Mouse (Mus musculus): ENCODE results near the gene Vwf. TPM values are rescaled to one million over a fixed set of nuclear protein-coding genes. Genes with fewer than 3 reads are reported as not detected.

Vwf gene
- 10 to 100 TPM; 12.5 to 15.3 TPM for total RNA-seq (2021)
- long read RNA-seq, experiment 1, full-length matches to known transcripts, result 3 of 10 reads
- long read RNA-seq, experiment 1, partial matches to known transcripts, result 5 of 10 reads
- long read RNA-seq, experiment 1, other reads (novel, unspliced or antisense), result 2 of 10 reads
- long read RNA-seq, experiment 2, full-length matches to known transcripts, result 3 of 13 reads
- long read RNA-seq, experiment 2, partial matches to known transcripts, result 9 of 13 reads
- long read RNA-seq, experiment 2, other reads (novel, unspliced or antisense), result 1 of 13 reads

DNA sequence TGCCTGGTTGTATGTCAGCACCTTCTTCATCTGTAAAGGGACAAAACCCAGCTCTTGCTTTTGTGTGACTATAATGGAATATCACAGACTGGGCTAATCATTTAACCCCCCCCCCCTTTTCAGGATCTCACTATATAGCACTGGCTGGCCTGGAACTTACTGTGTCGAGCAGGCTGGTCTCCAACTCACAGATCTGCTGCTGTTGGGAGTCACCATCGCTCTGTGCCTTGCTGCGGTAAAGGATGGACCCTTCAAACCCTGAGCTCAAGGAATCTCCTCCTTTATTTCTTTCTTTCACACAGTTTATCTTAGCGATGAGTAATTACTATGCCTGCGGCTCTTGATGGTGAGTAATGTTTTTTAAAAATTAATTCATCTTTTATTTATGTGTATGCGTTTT, at the start of gene Vwf:
Gene Vwf, plus strand, starts transcription at position 301 of the 400 bp plus-strand sequence.
- no peak within 1 kb of the TSS for H3K4me3 ChIP-seq
- DNase-seq, result no peak
- intact Hi-C loops (cut with DNase I), result no loop called here
- no peak within 1 kb of the TSS for H3K27ac ChIP-seq
- no peak for TF ChIP-seq CTCF (IDR thresholded peaks at IDR 0.05)

DNA sequence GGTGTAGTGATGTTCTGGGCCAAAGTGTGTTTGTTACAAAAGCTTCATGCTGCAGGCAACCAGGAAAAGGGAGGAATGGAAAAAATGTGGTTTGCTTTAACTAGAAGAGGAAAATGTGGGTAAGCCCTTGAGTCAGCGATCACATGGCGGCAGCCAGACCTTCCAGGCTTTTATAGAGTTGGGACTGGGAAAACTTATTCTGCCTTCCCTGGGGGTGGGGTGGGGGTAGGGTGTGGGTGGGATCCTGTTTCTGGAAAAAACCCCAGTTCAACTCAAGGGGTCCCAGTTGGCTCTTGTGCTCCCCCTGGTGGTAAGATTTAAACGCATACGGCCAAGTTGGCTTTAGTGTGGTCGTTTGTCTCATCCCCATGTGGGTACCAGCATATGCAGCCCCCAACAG, 48.5 kb upstream of the Vwf start:
- intact Hi-C loops (cut with DNase I), result loop anchor here (5.0 kb wide), 1 partner anchor 104 kb away; no protein-coding TSS in a partner anchor
- TF ChIP-seq CTCF (IDR thresholded peaks at IDR 0.05), result peak; percentile 68
- DNase-seq, result peak; percentile 65
- peak overlapping the region; percentile 70 for H3K27ac ChIP-seq
- no peak overlapping the region for H3K4me3 ChIP-seq

DNA sequence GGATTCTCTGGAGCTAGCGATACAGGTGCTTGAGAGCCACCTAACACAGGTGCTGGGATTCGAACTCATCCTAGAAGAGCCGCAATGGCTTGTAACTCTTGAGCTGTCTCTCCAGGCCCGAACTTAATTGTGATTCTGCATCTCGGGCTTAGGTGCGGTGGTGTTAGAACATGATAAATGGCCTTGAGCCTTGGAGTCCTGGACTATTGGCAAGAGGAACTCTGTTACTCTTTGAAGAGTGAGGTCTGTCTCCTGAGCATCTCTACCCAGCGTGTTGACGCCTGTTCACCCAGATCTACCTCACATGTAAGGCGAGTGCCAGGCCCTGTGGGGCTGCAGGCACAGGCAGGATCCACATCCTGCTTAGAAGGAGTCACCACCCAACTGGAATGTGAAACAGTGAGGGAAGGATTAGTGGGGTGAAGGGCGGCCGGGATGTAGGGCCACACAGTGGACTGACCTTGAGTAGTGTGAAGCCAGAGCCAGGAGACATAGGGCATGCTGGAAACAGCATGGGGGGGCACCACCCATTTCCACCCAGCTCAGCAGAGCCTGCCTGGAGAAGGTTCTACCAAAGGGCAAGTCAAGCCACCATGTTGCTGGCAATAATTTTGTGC, 43.3 kb upstream of the Vwf start:
- Histone ChIP-seq H3K27ac (no peak overlapping the region), H3K4me3 (no peak overlapping the region)
- no peak for DNase-seq
- intact Hi-C loops (cut with DNase I), result no loop called here
- no peak for TF ChIP-seq CTCF (IDR thresholded peaks at IDR 0.05)

DNA sequence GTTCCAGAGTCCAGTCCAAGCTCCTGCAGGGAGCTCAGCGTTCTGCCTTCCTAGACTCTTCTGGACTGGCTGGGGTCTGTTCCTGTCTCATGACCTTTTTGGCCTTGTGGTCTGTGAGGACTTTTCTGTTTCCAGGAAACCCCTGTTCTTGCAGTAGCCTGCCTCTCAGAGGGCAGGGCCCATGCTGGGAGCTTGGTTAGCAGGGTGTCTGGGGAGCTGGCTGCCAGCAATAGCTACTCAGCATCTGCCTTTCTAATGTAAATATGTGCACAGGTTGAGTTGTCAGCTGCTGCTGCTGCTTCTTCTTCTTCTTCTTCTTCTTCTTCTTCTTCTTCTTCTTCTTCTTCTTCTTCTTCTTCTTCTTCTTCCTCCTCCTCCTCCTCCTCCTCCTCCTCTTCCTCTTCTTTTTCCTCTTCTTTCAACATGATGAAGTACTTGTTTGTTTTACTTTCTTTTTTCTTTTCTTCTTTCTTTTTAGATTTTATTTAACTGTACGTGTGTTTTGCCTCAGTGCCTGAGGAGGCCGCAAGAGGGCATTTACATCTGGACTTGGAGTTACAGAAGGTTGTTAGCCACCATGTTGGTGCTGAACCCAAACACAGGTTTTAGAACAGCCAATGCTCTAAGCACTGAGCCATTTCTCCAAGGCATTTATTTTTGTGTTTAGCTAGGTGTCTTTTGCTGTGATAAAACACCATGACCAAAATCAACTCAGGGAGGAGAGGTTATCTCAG, 41.8 kb upstream of the Vwf start:
- DNase-seq, result no peak

DNA sequence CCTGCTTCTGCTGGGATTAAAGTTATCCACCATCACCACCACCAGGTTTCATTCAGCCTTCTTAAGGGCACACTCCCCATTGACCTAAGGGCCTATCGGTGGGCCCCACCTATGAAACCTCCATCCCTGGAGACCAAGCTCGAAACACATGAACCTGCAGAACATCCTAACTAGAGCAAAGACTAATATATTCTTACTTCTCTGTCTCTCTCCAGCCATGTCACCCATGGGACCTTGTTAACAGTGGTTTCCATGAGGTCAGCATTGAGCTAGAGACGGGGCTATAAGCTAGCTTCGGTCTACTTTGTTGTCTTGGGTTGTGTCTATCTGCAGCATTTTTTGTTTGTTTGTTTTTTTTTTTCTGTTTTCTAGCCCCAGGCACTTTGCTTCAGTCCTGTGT, 40.1 kb upstream of the Vwf start:
- no peak for DNase-seq
- TF ChIP-seq CTCF (IDR thresholded peaks at IDR 0.05), result no peak
- intact Hi-C loops (cut with DNase I), result no loop called here
- H3K27ac ChIP-seq, result no peak overlapping the region
- H3K4me3 ChIP-seq, result no peak overlapping the region

More for the DNA sequence above, 41.8 kb upstream of the Vwf start:
- intact Hi-C loops (cut with DNase I), result no loop called here
- Histone ChIP-seq H3K4me3 (no peak overlapping the region), H3K27ac (no peak overlapping the region)
- no peak for TF ChIP-seq CTCF (IDR thresholded peaks at IDR 0.05)

DNA sequence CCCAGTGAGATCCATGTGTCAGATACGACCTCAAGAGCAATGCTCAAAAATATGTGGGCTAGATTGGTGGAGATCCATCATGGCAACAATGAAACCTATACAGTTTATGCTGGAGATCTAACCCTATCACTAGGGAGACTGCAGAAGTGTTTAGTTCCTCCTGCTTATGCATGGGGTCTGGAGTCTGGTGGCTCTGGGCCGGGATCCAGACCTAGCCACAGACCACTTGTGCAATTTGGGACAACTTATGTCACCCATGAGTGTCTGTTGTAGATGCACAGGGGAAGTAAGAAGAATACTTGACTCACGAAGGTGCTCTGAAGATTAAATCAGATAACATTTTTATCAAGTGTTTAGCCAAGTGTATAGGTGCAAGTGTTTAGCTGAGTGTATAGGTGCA, 36.8 kb upstream of the Vwf start:
- no peak for TF ChIP-seq CTCF (IDR thresholded peaks at IDR 0.05)
- intact Hi-C loops (cut with DNase I), result no loop called here

DNA sequence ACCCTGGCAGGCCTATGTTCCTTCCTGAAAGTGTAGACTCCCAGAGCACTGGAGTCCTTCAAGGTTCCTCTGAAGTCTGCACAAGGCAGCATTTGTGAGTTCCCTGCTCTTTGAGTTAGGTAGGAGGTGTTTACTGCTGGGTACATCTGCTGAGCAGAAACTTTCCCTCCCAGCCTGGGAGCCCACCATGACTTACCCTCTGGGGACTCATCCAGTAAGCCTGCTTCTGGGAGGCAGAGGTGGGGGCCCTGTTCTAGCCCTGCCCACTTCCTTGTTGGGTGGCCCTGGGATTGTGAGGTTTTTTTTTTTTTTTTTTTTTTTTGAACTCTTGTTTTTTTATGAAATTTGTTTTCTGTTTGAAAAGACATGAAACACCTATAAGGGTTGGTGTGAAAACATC, 35.9 kb upstream of the Vwf start:
- no peak for TF ChIP-seq CTCF (IDR thresholded peaks at IDR 0.05)
- H3K4me3 ChIP-seq, result no peak overlapping the region
- no peak overlapping the region for H3K27ac ChIP-seq
- no peak for DNase-seq
- intact Hi-C loops (cut with DNase I), result no loop called here

More for the DNA sequence above, 36.8 kb upstream of the Vwf start:
- H3K4me3 ChIP-seq, result no peak overlapping the region
- no peak for DNase-seq
- no peak overlapping the region for H3K27ac ChIP-seq

DNA sequence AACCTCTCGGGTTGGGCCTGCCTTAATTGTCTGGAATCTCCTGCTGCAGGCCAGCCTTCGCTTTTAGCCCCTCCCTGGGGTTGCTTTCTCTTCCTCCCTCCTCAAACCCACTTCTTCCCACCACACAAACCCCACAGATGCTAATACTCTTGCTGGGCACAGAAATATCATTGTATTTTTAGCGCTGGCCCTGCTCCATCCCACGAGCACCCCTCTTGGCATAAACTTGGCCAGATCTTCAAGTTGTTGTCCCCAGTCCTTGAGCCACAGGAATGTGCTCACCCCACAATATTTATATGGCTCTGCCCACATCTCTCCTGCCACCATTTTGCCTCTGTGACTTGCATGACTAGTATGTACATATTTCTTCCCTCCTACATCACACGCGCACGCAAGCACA, 35.4 kb upstream of the Vwf start:
- Histone ChIP-seq H3K4me3 (no peak overlapping the region), H3K27ac (no peak overlapping the region)
- DNase-seq, result no peak
- intact Hi-C loops (cut with DNase I), result no loop called here
- TF ChIP-seq CTCF (IDR thresholded peaks at IDR 0.05), result no peak

DNA sequence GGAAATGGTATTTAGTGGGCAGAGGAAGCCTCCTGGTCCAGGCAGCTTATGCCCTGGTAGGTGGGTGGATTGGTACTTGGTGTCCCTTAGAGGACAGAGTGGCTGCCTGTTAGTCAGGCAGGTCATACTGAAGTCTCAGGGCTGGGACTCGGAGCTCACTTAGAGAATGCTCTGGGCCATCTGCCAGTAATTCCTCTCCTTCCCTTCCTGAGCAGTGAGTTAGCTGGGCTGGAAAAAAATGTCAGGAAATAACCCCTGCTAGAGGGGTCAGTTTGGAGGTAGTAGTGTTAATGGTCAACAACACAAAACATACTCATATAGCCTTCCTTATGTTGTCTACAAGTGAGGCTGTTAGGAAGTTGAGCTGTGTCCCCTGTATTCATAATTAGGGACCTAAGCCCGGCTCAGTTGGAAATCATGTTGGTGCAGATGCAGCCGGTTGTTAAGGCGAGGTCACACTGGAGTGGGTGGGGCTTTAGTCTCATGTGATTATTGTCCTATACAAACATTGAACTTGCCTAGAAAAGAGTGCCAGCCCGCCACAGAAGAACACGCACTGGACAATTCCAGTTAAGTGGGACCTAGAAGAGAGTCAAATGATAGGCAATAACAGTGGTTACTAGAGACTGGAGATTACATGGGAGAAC, 33.5 kb upstream of the Vwf start:
- DNase-seq, result no peak
- H3K4me3 ChIP-seq, result no peak overlapping the region
- intact Hi-C loops (cut with DNase I), result no loop called here
- TF ChIP-seq CTCF (IDR thresholded peaks at IDR 0.05), result no peak
- H3K27ac ChIP-seq, result peak overlapping the region; percentile 74

DNA sequence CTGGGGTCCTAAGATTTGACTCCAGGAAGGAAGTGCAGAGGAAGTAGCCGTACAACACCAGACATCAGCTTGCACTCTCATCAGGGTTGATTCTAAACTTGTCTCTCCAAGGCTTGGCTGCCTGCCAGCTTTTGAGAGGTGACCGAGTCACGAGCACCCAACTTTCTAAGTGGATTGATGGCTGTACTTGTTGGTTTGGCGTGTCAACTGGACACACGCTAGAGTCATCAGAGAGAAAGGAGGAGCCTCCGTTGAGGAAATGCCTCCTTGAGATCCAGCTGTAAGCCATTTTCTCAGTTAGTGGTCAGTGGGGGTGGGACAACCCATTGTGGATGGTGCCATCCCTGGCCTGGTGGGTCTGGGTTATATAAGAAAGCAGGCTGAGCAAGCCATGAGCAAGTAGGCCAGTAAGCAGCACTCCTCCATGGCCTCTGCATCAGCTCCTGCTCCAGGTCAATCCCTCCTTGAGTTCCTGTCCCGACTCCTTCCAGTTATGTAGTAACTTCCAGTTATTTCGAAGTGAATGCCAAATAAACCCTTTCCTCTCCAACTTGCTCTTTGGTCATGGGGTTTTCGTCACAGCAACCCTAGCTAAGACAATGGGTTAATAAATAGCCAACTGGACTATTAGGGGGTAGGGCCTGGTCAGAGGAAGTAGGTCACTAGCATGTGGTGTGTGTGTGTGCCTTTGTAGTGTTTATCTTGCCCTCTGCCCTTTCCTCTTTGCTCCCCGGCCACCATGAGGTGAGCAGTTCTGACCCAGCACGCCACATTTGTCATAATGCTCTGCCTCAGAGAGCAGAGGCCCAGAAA, 30.9 kb upstream of the Vwf start:
- H3K27ac ChIP-seq, result peak overlapping the region; percentile 59
- DNase-seq, result peak; percentile 63
- TF ChIP-seq CTCF (IDR thresholded peaks at IDR 0.05), result no peak
- H3K4me3 ChIP-seq, result no peak overlapping the region
- intact Hi-C loops (cut with DNase I), result no loop called here

DNA sequence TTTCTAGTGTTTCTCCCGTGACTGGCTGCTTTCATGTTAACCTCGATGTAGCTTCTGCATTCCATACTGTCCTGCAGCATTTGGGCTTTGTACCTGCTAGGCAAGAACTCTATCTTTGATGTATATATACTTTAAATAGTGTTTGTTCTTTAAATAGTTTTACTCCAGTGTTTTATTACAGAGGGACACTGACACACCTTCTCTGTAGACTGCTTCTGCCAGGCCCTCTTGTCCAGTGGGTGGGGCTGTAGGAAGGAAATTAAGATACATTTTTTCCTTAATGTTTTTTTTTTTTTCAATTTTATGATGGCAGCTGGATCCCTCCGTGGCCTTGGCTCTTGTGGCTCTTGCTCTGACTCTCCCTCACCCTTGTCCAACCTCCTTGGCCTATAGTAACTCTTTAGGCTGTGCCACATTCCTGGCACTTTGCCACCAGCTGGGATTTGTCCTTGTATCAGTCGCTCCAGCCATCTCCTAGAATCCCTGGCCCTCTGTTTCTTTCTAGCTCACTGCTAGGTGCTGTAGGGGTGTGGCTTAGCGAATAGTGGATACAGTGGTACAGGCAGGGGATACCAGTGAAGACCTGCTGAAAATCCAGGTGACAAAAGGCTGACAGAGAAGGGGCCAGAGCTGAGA, 24.9 kb upstream of the Vwf start:
- no peak overlapping the region for H3K27ac ChIP-seq
- intact Hi-C loops (cut with DNase I), result no loop called here
- DNase-seq, result no peak
- no peak for TF ChIP-seq CTCF (IDR thresholded peaks at IDR 0.05)
- H3K4me3 ChIP-seq, result no peak overlapping the region

DNA sequence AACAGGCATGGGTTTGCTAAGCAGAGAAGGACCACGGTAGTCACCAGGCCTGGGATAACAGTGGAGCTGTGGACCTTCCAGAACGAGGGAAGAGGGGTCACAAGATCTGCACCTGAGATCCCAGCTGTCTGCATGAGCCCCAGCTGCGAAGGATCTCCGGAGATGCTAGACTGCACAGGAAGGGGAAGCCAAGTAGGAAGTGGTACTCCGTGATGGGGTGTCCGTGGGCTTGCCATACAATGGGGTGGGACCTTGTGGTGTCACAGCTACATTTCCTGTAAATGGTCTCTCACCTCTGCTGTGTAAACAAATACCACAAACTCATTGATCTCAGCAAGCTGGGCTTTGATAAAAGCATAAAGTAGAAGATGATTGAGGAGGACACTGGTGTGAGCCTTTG, 22.5 kb upstream of the Vwf start:
- no peak for DNase-seq
- no peak for TF ChIP-seq CTCF (IDR thresholded peaks at IDR 0.05)
- Histone ChIP-seq H3K4me3 (no peak overlapping the region), H3K27ac (no peak overlapping the region)
- intact Hi-C loops (cut with DNase I), result no loop called here
